Mouse (Mus musculus): ENCODE data around the gene Hnrnpa1. TPM values are rescaled to one million over a fixed set of nuclear protein-coding genes. Genes with fewer than 3 reads are reported as not detected.

Gene Hnrnpa1
- total RNA-seq, 2 experiments from 2014 or later = 399 to 417 TPM

Small RNAs within 50 kb of the gene (microRNA-seq; reads per million reads assigned to microRNA genes)
- gene Mir148b = 66.5 to 146 reads per million in 2 experiments

Other genes starting within 250 kb of the Hnrnpa1 start
- gene Hoxc8, start 249.8 kb upstream of the Hnrnpa1 start, total RNA-seq (2021) = not detected
- not detected for gene Hoxc6, start 242.2 kb upstream of the Hnrnpa1 start, total RNA-seq (2021)
- gene Hoxc4, start 221.5 kb upstream of the Hnrnpa1 start, total RNA-seq (2021) = not detected
- 10 to 100 TPM; 15.1 to 17.4 TPM for gene Smug1, start 73.3 kb upstream of the Hnrnpa1 start, total RNA-seq (2021)
- 100 to 1,000 TPM; 181 to 188 TPM for gene Cbx5, start 616 bp upstream of the Hnrnpa1 start, total RNA-seq (2021)
- under 1 TPM in 1 of 2 experiments, not detected in 1; 0.39 TPM for gene Nfe2, start 18.0 kb downstream of the Hnrnpa1 start, total RNA-seq (2021)
- gene Copz1, start 32.3 kb downstream of the Hnrnpa1 start, total RNA-seq (2021) = 100 to 1,000 TPM; 111 to 112 TPM
- 1 to 10 TPM in 1 of 2 experiments, under 1 TPM in 1; 0.89 to 1.0 TPM for gene Gpr84, start 70.2 kb downstream of the Hnrnpa1 start, total RNA-seq (2021)
- 10 to 100 TPM; 36.5 to 45.0 TPM for gene Zfp385a, start 99.7 kb downstream of the Hnrnpa1 start, total RNA-seq (2021)
- 1 to 10 TPM; 6.7 to 7.5 TPM for gene Itga5, start 126.3 kb downstream of the Hnrnpa1 start, total RNA-seq (2021)
- not detected for gene Gtsf1, start 190.0 kb downstream of the Hnrnpa1 start, total RNA-seq (2021)
- gene Gtsf2, start 208.0 kb downstream of the Hnrnpa1 start, total RNA-seq (2021) = not detected
- 1 to 10 TPM; 8.7 TPM for gene Nckap1l, start 213.4 kb downstream of the Hnrnpa1 start, total RNA-seq (2021)